Mouse (Mus musculus) induced T-regulatory cell, adult 2 months (primary cell): ENCODE results near the gene Bnipl.

Source experiments
- DNase-seq: peaks from one replicate; pipeline ENCODE4 v3.0.0-alpha.2; 2012; ENCODE audit warnings: low read depth

The Bnipl gene

GRCm38 (mm10) chr3:95212889-95213608, 37.9 kb downstream of the Bnipl start:
- peak; percentile 46 for DNase-seq

GRCm38 (mm10) chr3:95210585-95210984, 40.4 kb downstream of the Bnipl start:
- peak; percentile 62 for DNase-seq

DNA sequence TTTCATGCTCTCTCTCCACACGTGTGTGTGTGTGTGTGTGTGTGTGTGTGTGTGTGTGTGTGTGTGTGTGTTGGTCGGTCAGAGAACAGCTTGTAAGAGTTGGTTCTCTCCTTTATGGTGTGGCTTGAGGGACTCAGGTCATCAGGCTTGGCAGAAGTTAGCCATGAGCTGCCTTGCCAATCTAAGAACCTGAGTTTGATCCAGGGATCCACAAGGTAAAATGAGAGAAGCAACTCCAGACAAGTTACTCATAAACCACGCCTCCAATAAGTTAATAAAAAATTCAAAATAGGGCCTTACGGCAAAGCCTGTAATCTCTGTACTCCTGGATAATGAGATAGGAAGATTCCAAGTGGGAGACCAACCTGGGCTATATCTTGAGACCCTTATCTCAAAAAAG, 42.7 kb downstream of the Bnipl start:
- DNase-seq = no peak

GRCm38 (mm10) chr3:95203880-95204279, 47.1 kb downstream of the Bnipl start:
- no peak for DNase-seq

- no peak for DNase-seq
Measured at GRCm38 (mm10) chr3:95200562-95200961, 50.4 kb downstream of the Bnipl start.

- no peak for DNase-seq
Measured at GRCm38 (mm10) chr3:95200132-95200531, 50.9 kb downstream of the Bnipl start.

- DNase-seq = no peak
Measured at GRCm38 (mm10) chr3:95199101-95199500, 51.9 kb downstream of the Bnipl start.

DNA sequence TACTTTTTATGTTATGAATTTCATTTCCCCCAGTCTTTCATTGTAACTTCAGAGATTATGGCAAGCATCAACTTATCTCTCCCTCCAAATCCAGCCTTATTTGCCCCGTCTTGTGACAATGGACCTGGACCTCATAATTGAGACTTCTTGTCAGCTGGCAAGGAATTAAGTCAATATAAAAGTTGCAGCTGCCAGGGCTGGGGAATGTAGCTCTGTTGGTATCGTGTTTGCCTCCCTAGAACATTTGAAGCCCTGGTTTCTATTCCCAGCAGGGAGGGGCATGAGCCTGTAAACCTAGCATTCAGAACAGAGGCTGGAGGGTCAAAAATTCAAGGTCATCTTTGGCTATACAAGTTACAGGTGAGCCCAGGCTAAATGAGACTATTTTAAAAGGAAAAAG, 55.2 kb downstream of the Bnipl start:
- DNase-seq = no peak

GRCm38 (mm10) chr3:95194721-95195135, 56.3 kb downstream of the Bnipl start:
- no peak for DNase-seq
